Mouse (Mus musculus) bone marrow, adult 2 months (tissue): Measurements from ENCODE around the gene Hexim1. TPM values are rescaled to one million over a fixed set of nuclear protein-coding genes. Genes with fewer than 3 reads are reported as not detected.
A peak's percentile ranks its signal among the peaks of the same experiment; 100 is the strongest.

Source experiments
- H3K27ac ChIP-seq: fragments of 200-500 bp; 2 replicates; pipeline ENCODE4 v1.5.1; 2012; ENCODE audit warnings: low read depth, mild to moderate bottlenecking, control low read depth, inconsistent platforms, low read length; ENCODE audit not compliant: control insufficient read depth, poor library complexity, insufficient read depth
- H3K4me1 ChIP-seq: fragments of 200-500 bp; 2 replicates; pipeline ENCODE4 v1.6.1; 2011; ENCODE audit warnings: low read length; ENCODE audit not compliant: control insufficient read depth, insufficient read depth
- H3K4me3 ChIP-seq: fragments of 200-500 bp; replicated peaks from 2 replicates; pipeline ENCODE3; 2011; ENCODE audit warnings: mild to moderate bottlenecking, low read depth, low read length, control low read depth; ENCODE audit not compliant: control insufficient read depth
- CTCF ChIP-seq: fragments of 200-500 bp; IDR thresholded peaks from 2 replicates; pipeline ENCODE4 v1.5.1; 2011; ENCODE audit warnings: low read length, control low read depth; ENCODE audit not compliant: control insufficient read depth, insufficient read depth
- POLR2A ChIP-seq: fragments of 200-500 bp; IDR thresholded peaks from 2 replicates; pipeline ENCODE4 v1.6.1; 2011; ENCODE audit warnings: low read depth, mild to moderate bottlenecking, control low read depth, low read length, borderline replicate concordance; ENCODE audit not compliant: control insufficient read depth
- WGBS: fragments of 180-500 bp; shearing (Covaris S2); methylation state at CpG from one replicate; pipeline ENCODE4 v1.1.7; 2018; 5-methylcytosine and 5-hydroxymethylcytosine counted together
- polyA plus RNA-seq: library from polyadenylated mRNA; stranded (reverse); fragments of >200 nt; gene quantifications from 2 replicates; pipeline ENCODE4 v1.2.4, GENCODE M21; 2011; ENCODE audit warnings: low replicate concordance; ENCODE audit not compliant: missing spikeins, insufficient read depth, insufficient read length

Hexim1 gene
- polyA plus RNA-seq, 1 experiment = 21.8 TPM

GRCm38 (mm10) chr11:103146386-103146785, 30.4 kb downstream of the Hexim1 start:
- Histone ChIP-seq H3K4me1 (peaks cover 5% of the 10 kb centered on the region), H3K4me3 (no peak overlapping the region), H3K27ac (no peak overlapping the region)
- WGBS = 25% methylated on average over 4 of the region's 4 CpGs
- TF ChIP-seq POLR2A = no peak
- TF ChIP-seq CTCF = no peak

GRCm38 (mm10) chr11:103147766-103148165, 31.7 kb downstream of the Hexim1 start:
- TF ChIP-seq POLR2A = no peak
- TF ChIP-seq CTCF = no peak
- H3K4me1 ChIP-seq = peaks cover 5% of the 10 kb centered on the region
- H3K27ac ChIP-seq = no peak overlapping the region
- WGBS = 59% methylated on average over 4 of the region's 4 CpGs
- H3K4me3 ChIP-seq = no peak overlapping the region

- Histone ChIP-seq H3K27ac (no peak overlapping the region), H3K4me1 (peaks cover 5% of the 10 kb centered on the region), H3K4me3 (no peak overlapping the region)
- 90% methylated on average over 4 of the region's 4 CpGs for WGBS
- TF ChIP-seq POLR2A = no peak
- no peak for TF ChIP-seq CTCF
Measured at GRCm38 (mm10) chr11:103149771-103150170, 33.7 kb downstream of the Hexim1 start.

GRCm38 (mm10) chr11:103158621-103159478, 42.8 kb downstream of the Hexim1 start:
- TF ChIP-seq CTCF = peak; percentile 99
- TF ChIP-seq POLR2A = peak; percentile 26; the same call in 1 of the 2 replicates
- WGBS = 9% methylated on average over 25 of the region's 25 CpGs
- Histone ChIP-seq H3K4me1 (no peaks in the 10 kb centered on the region; the same call in 1 of the 2 replicates), H3K4me3 (no peak overlapping the region), H3K27ac (no peak overlapping the region)

- Histone ChIP-seq H3K4me3 (no peak overlapping the region), H3K27ac (no peak overlapping the region), H3K4me1 (no peaks in the 10 kb centered on the region; the same call in 1 of the 2 replicates)
- 78% methylated on average over 11 of the region's 11 CpGs for WGBS
- no peak for TF ChIP-seq POLR2A
- no peak for TF ChIP-seq CTCF
Measured at GRCm38 (mm10) chr11:103160738-103161137, 44.7 kb downstream of the Hexim1 start.

- 76% methylated on average over 7 of the region's 7 CpGs for WGBS
Measured at GRCm38 (mm10) chr11:103161449-103161848, 45.4 kb downstream of the Hexim1 start.

GRCm38 (mm10) chr11:103162132-103162531, 46.1 kb downstream of the Hexim1 start:
- H3K4me3 ChIP-seq = no peak overlapping the region
- H3K4me1 ChIP-seq = no peaks in the 10 kb centered on the region; the same call in 1 of the 2 replicates
- TF ChIP-seq POLR2A = no peak
- peak; percentile 44 for TF ChIP-seq CTCF
- WGBS = 83% methylated on average over 5 of the region's 5 CpGs
- no peak overlapping the region for H3K27ac ChIP-seq

More at GRCm38 (mm10) chr11:103161449-103161848, 45.4 kb downstream of the Hexim1 start:
- TF ChIP-seq POLR2A = no peak
- no peak for TF ChIP-seq CTCF
- Histone ChIP-seq H3K27ac (no peak overlapping the region), H3K4me1 (no peaks in the 10 kb centered on the region; the same call in 1 of the 2 replicates), H3K4me3 (no peak overlapping the region)

- no peaks in the 10 kb centered on the region; the same call in 1 of the 2 replicates for H3K4me1 ChIP-seq
- WGBS = 48% methylated on average over 10 of the region's 10 CpGs
- TF ChIP-seq CTCF (no peak), POLR2A (no peak)
- no peak overlapping the region for H3K27ac ChIP-seq
- H3K4me3 ChIP-seq = no peak overlapping the region
Measured at GRCm38 (mm10) chr11:103164391-103164790, 48.4 kb downstream of the Hexim1 start.
